ENCODE assay signal across 9 mouse cellular contexts in the genomic region with DNA sequence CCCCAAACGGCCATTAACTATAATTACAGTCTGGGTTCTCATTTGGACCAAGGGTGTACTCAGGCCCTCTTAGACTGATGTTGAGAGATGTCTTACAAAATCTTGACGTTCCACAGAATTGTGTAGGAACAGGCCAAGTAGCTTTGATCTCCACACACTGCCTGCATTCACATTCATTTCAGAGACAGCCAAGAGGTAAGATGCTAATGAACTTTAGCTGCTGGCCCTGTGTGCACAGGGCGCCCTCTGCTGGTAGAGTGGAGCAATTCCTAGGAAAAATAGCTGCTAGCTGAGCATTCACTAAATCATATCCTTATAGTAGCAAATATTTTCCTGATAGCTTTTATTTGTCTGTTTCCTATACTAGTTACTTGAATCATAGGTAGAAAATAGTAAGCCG. TPM values are rescaled to one million over a fixed set of nuclear protein-coding genes. Genes with fewer than 3 reads are reported as not detected.
DNase-seq lines count a peak whose midpoint lies in the region; ATAC-seq and TF ChIP-seq lines count a peak whose summit lies in the region.
"Had no signal": no experiment of that assay in that cellular context is flagged by ENCODE, and none has a peak within 500 bp of the region (broad histone marks: within the 10 kb centered on the region; RNA-seq: fewer than 3 reads in every experiment).

No protein-coding gene starts in this region.

- no peaks in the 10 kb centered on the region for H3K36me3 ChIP-seq in neural tube, embryonic 15.5 days
- no peaks in the 10 kb centered on the region for H3K36me3 ChIP-seq in forebrain, embryonic 12.5 days (replicated peaks)
- H3K36me3 ChIP-seq in hindbrain, postnatal 0 days (ENCODE audit: insufficient read depth, low read length), result no peaks in the 10 kb centered on the region
- H3K36me3 ChIP-seq in neural tube, embryonic 12.5 days, result no peaks in the 10 kb centered on the region
- no peaks in the 10 kb centered on the region for H3K36me3 ChIP-seq in thymus, adult 2 months (ENCODE audit: control insufficient read depth, insufficient read depth, low read length)

- no peaks in the 10 kb centered on the region for H3K27me3 ChIP-seq in neural tube, embryonic 15.5 days (replicated peaks)
- 0 out of 2 replicates have a peak, but pooled peaks cover 4% of the 10 kb centered on the region for H3K27me3 ChIP-seq in forebrain, embryonic 12.5 days
- H3K27me3 ChIP-seq in hindbrain, postnatal 0 days (ENCODE audit: insufficient read depth, low read length), result no peaks in the 10 kb centered on the region
- H3K27me3 ChIP-seq in neural tube, embryonic 12.5 days (replicated peaks), result no peaks in the 10 kb centered on the region
- H3K27me3 ChIP-seq in thymus, adult 2 months (ENCODE audit: control insufficient read depth, insufficient read depth, low read length), result no peaks in the 10 kb centered on the region

- no peak overlapping the region for H3K27ac ChIP-seq in neural tube, embryonic 15.5 days (replicated peaks)
- no peak overlapping the region for H3K27ac ChIP-seq in forebrain, embryonic 12.5 days
- H3K27ac ChIP-seq in hindbrain, postnatal 0 days, result no peak overlapping the region
- no peak overlapping the region for H3K27ac ChIP-seq in neural tube, embryonic 12.5 days
- no peak overlapping the region for H3K27ac ChIP-seq in thymus, adult 2 months (ENCODE audit: control insufficient read depth, insufficient read depth, low read length)

- TF ChIP-seq CTCF in hindbrain, postnatal 0 days (IDR thresholded peaks at IDR 0.05; ENCODE audit: low read depth), result peak; percentile 91
- no peak for TF ChIP-seq CTCF in thymus, adult 2 months (IDR thresholded peaks at IDR 0.05; ENCODE audit: borderline replicate concordance, control insufficient read depth, extremely low read depth, insufficient read depth, low read length, poor library complexity)

- no peak overlapping the region for H3K9ac ChIP-seq in neural tube, embryonic 15.5 days (replicated peaks)
- no peak overlapping the region for H3K9ac ChIP-seq in forebrain, embryonic 12.5 days
- no peak overlapping the region for H3K9ac ChIP-seq in hindbrain, postnatal 0 days (replicated peaks; ENCODE audit: low read length)
- no peak overlapping the region for H3K9ac ChIP-seq in neural tube, embryonic 12.5 days

- TF ChIP-seq POLR2A in thymus, adult 2 months (IDR thresholded peaks at IDR 0.05; ENCODE audit: control insufficient read depth, extremely low read depth, insufficient read depth, low read length, poor library complexity), result no peak

- H3K4me1 ChIP-seq in neural tube, embryonic 15.5 days, result no peaks in the 10 kb centered on the region
- H3K4me1 ChIP-seq in forebrain, embryonic 12.5 days, result no peaks in the 10 kb centered on the region
- H3K4me1 ChIP-seq in hindbrain, postnatal 0 days (ENCODE audit: insufficient read depth, low read length), result no peaks in the 10 kb centered on the region
- no peaks in the 10 kb centered on the region for H3K4me1 ChIP-seq in neural tube, embryonic 12.5 days
- no peaks in the 10 kb centered on the region for H3K4me1 ChIP-seq in thymus, adult 2 months (replicated peaks; ENCODE audit: control insufficient read depth, insufficient read depth, low read length)

- intact Hi-C loops in left cerebral cortex, postnatal 25 days (cut with DNase I), result loop anchor here (1.0 to 10.0 kb wide), 4 partner anchors 95 to 943 kb away; a partner anchor contains a TSS

- 22% methylated on average over 4 of the region's 4 CpGs for whole genome bisulfite sequencing in neural tube, embryonic 15.5 days
- 22% methylated on average over 4 of the region's 4 CpGs for WGBS in forebrain, embryonic 12.5 days
- 26% methylated on average over 4 of the region's 4 CpGs for WGBS in hindbrain, postnatal 0 days
- WGBS in neural tube, embryonic 12.5 days, result 22% methylated on average over 4 of the region's 4 CpGs
- 26% methylated on average over 4 of the region's 4 CpGs for WGBS in thymus, adult 2 months

- no peaks in the 10 kb centered on the region for H3K9me3 ChIP-seq in neural tube, embryonic 15.5 days (replicated peaks)
- H3K9me3 ChIP-seq in forebrain, embryonic 12.5 days, result no peaks in the 10 kb centered on the region
- no peaks in the 10 kb centered on the region for H3K9me3 ChIP-seq in hindbrain, postnatal 0 days (ENCODE audit: low read length)
- no peaks in the 10 kb centered on the region for H3K9me3 ChIP-seq in neural tube, embryonic 12.5 days

- no peak for ATAC-seq in neural tube, embryonic 15.5 days (ENCODE audit: low FRiP score)
- ATAC-seq in forebrain, embryonic 12.5 days (ENCODE audit: low FRiP score), result 0 out of 2 replicates have a peak, but pooled peaks have one; percentile 53
- ATAC-seq in hindbrain, postnatal 0 days, result no peak
- peak; percentile 38; the same call in 1 of the 2 replicates for ATAC-seq in neural tube, embryonic 12.5 days (ENCODE audit: low FRiP score, low read depth)

- no peak overlapping the region for H3K4me3 ChIP-seq in neural tube, embryonic 15.5 days (replicated peaks)
- H3K4me3 ChIP-seq in forebrain, embryonic 12.5 days (replicated peaks), result no peak overlapping the region
- no peak overlapping the region for H3K4me3 ChIP-seq in hindbrain, postnatal 0 days (ENCODE audit: low read length)
- H3K4me3 ChIP-seq in neural tube, embryonic 12.5 days, result no peak overlapping the region
- no peak overlapping the region for H3K4me3 ChIP-seq in thymus, adult 2 months (ENCODE audit: control insufficient read depth, insufficient read depth, low read length)
- H3K4me3 ChIP-seq: erythroblast, embryonic 14.5 days had no signal

- H3K4me2 ChIP-seq in neural tube, embryonic 15.5 days, result no peak overlapping the region
- no peak overlapping the region for H3K4me2 ChIP-seq in forebrain, embryonic 12.5 days
- H3K4me2 ChIP-seq in hindbrain, postnatal 0 days (ENCODE audit: low read depth, low read length), result no peak overlapping the region
- H3K4me2 ChIP-seq in neural tube, embryonic 12.5 days (replicated peaks), result no peak overlapping the region

- DNase-seq in neural tube, embryonic 10.5 days (ENCODE audit: extremely low spot score, low spot score), result peak; percentile 57
- DNase-seq in c-Kit-positive CD71-negative TER-119-negative erythroid progenitor cells, embryonic 14.5 days (ENCODE audit: low read depth), result peak; percentile 53
- peak; percentile 73 for DNase-seq in hindbrain, postnatal 0 days (ENCODE audit: low spot score)
- peak; percentile 64 to 74 for DNase-seq in left cerebral cortex, postnatal 25 days (ENCODE audit: low spot score in 2 of 2)
- peak; percentile 57 for DNase-seq in thymus, adult 2 months

RNA-seq across cellular contexts. Expression of a gene that starts 30.8 kb away (rescaled TPM):
- polyA plus RNA-seq in neural tube, embryonic 15.5 days (2015; fragmentation: Nextera tagmentation; extraction: Ambion mirVana), result 16.0 and 16.9 TPM in 2 replicates
- polyA plus RNA-seq in forebrain, embryonic 12.5 days (2016; fragmentation: Nextera tagmentation; extraction: Ambion mirVana), result 88.7 and 89.2 TPM in 2 replicates
- total RNA-seq in hindbrain, postnatal 0 days (2014; rRNA removed), result 25.1 and 26.2 TPM in 2 replicates
- polyA plus RNA-seq in hindbrain, postnatal 0 days (2015; fragmentation: Nextera tagmentation; extraction: Ambion mirVana), result 11.7 TPM in 2 replicates
- total RNA-seq in left cerebral cortex, postnatal 25 days (2021), result 10 to 100 TPM; 12.9 to 13.8 TPM
- 85.7 and 89.1 TPM in 2 replicates for polyA plus RNA-seq in neural tube, embryonic 12.5 days (2016; fragmentation: Nextera tagmentation; extraction: Ambion mirVana)
- polyA plus RNA-seq in thymus, adult 2 months (2012; rRNA removed), result 3.1 TPM in 2 replicates

Comparison
In these comparisons a context has a peak if more than half of its experiments do, and no peak if none do; other contexts are left out.
1. ATAC-seq: peak in forebrain, embryonic 12.5 days (single experiment) and neural tube, embryonic 12.5 days (single experiment); none in neural tube, embryonic 15.5 days (single experiment) and hindbrain, postnatal 0 days (single experiment).
2. Peak in every context shown above with its lines, with median percentiles within 50 percentile points of each other: DNase-seq.